Mouse (Mus musculus) E14TG2a.4 (cell line): ENCODE data around the gene Rps26.
A peak's percentile ranks its signal among the peaks of the same experiment; 100 is the strongest.

Experiments
- CTCF ChIP-seq: conservative IDR thresholded peaks from 2 replicates; pipeline ENCODE4 v1.5.1; 2014; ENCODE audit warnings: low read length
- NANOG ChIP-seq: IDR thresholded peaks from 2 replicates; pipeline ENCODE4 v1.6.1; 2014; ENCODE audit warnings: borderline replicate concordance, low read length, mixed read lengths

GRCm38 (mm10) chr10:128674469-128675008, 48.0 kb upstream of the Rps26 start:
- TF ChIP-seq CTCF: peak; percentile 61
- no peak for TF ChIP-seq NANOG
